Mouse (Mus musculus): Measurements from ENCODE around the gene Usp22.

- no peak for TF ChIP-seq CTCF (IDR thresholded peaks at IDR 0.05; ENCODE audit: control insufficient read depth, insufficient read depth, low read length)
- TF ChIP-seq POLR2A (IDR thresholded peaks at IDR 0.05; ENCODE audit: borderline replicate concordance, control insufficient read depth, low read depth, low read length) = no peak
Observed at GRCm38 (mm10) chr11:61208316-61208715, 33.5 kb upstream of the Usp22 start.
